Comparison of ENCODE assay signal across 8 mouse cellular contexts in the genomic region with DNA sequence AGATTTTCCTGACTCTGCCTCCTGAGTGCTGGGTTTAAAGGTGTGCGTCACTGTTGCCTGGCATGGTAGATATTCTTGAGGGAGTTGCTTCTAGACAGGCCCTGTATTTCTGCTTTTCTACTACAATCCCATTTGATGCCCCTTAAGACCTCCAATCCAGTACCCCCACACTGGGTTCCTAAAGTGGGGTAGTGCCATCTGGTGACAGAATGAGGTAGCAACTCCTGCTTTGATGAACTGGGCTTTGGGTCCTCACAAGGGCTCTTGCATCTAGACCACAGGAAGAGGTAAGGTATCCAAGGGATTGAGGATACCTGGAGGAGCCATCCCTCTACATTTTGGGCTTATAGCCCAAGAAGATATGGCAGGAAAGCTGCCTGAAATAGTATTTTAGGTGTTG. TPM values are rescaled to one million over a fixed set of nuclear protein-coding genes. Genes with fewer than 3 reads are reported as not detected.
DNase-seq lines count a peak whose midpoint lies in the region; ATAC-seq and TF ChIP-seq lines count a peak whose summit lies in the region.

No protein-coding gene starts in this region.

- H3K27me3 ChIP-seq in forebrain, embryonic 14.5 days (replicated peaks; ENCODE audit: control insufficient read depth, insufficient read depth, low read length), result no peaks in the 10 kb centered on the region
- peaks cover 4% of the 10 kb centered on the region; the same call in 1 of the 2 replicates for H3K27me3 ChIP-seq in forebrain, embryonic 12.5 days
- no peaks in the 10 kb centered on the region for H3K27me3 ChIP-seq in liver, embryonic 14.5 days (ENCODE audit: control insufficient read depth, insufficient read depth, low read length)
- H3K27me3 ChIP-seq in liver, embryonic 11.5 days (replicated peaks; ENCODE audit: control insufficient read depth, insufficient read depth, low read length), result no peaks in the 10 kb centered on the region
- no peaks in the 10 kb centered on the region for H3K27me3 ChIP-seq in intestine, embryonic 16.5 days (replicated peaks; ENCODE audit: control insufficient read depth, insufficient read depth, low read length)
- no peaks in the 10 kb centered on the region for H3K27me3 ChIP-seq in forebrain, embryonic 13.5 days

- TF ChIP-seq CTCF in liver, embryonic 14.5 days (IDR thresholded peaks at IDR 0.05; ENCODE audit: low read depth), result peak; percentile 54

- H3K9me3 ChIP-seq in forebrain, embryonic 14.5 days (replicated peaks; ENCODE audit: control insufficient read depth, low read length), result no peaks in the 10 kb centered on the region
- no peaks in the 10 kb centered on the region for H3K9me3 ChIP-seq in forebrain, embryonic 12.5 days
- no peaks in the 10 kb centered on the region for H3K9me3 ChIP-seq in liver, embryonic 14.5 days (ENCODE audit: control insufficient read depth, low read length)
- no peaks in the 10 kb centered on the region for H3K9me3 ChIP-seq in liver, embryonic 11.5 days (ENCODE audit: control insufficient read depth, low read length)
- H3K9me3 ChIP-seq in intestine, embryonic 16.5 days (ENCODE audit: control insufficient read depth, low read length), result no peaks in the 10 kb centered on the region
- H3K9me3 ChIP-seq in forebrain, embryonic 13.5 days (replicated peaks), result no peaks in the 10 kb centered on the region

- H3K9ac ChIP-seq in forebrain, embryonic 14.5 days (ENCODE audit: low read length), result no peak overlapping the region
- no peak overlapping the region for H3K9ac ChIP-seq in forebrain, embryonic 12.5 days
- no peak overlapping the region for H3K9ac ChIP-seq in liver, embryonic 14.5 days (replicated peaks)
- H3K9ac ChIP-seq in liver, embryonic 11.5 days (ENCODE audit: low read depth, low read length), result no peak overlapping the region
- no peak overlapping the region for H3K9ac ChIP-seq in intestine, embryonic 16.5 days (ENCODE audit: low read depth, low read length)
- H3K9ac ChIP-seq in forebrain, embryonic 13.5 days, result no peak overlapping the region

- no peaks in the 10 kb centered on the region for H3K36me3 ChIP-seq in forebrain, embryonic 14.5 days (ENCODE audit: control insufficient read depth, insufficient read depth, low read length)
- H3K36me3 ChIP-seq in forebrain, embryonic 12.5 days (replicated peaks), result no peaks in the 10 kb centered on the region
- H3K36me3 ChIP-seq in liver, embryonic 14.5 days (replicated peaks; ENCODE audit: control insufficient read depth, insufficient read depth, low read depth), result no peaks in the 10 kb centered on the region
- no peaks in the 10 kb centered on the region for H3K36me3 ChIP-seq in liver, embryonic 11.5 days (ENCODE audit: control insufficient read depth, insufficient read depth, low read length)
- no peaks in the 10 kb centered on the region for H3K36me3 ChIP-seq in intestine, embryonic 16.5 days (ENCODE audit: control insufficient read depth, insufficient read depth, low read length)
- H3K36me3 ChIP-seq in forebrain, embryonic 13.5 days (ENCODE audit: poor library complexity, severe bottlenecking), result no peaks in the 10 kb centered on the region

- no peak overlapping the region for H3K4me2 ChIP-seq in forebrain, embryonic 14.5 days (ENCODE audit: low read length)
- no peak overlapping the region for H3K4me2 ChIP-seq in forebrain, embryonic 12.5 days
- H3K4me2 ChIP-seq in liver, embryonic 14.5 days (ENCODE audit: low read depth), result no peak overlapping the region
- no peak overlapping the region for H3K4me2 ChIP-seq in liver, embryonic 11.5 days
- H3K4me2 ChIP-seq in intestine, embryonic 16.5 days (ENCODE audit: low read depth, low read length), result no peak overlapping the region
- no peak overlapping the region for H3K4me2 ChIP-seq in forebrain, embryonic 13.5 days

- 96% methylated on average over 1 of the region's 1 CpGs for WGBS in forebrain, embryonic 14.5 days
- WGBS in forebrain, embryonic 12.5 days, result 85% methylated on average over 1 of the region's 1 CpGs
- 69% methylated on average over 1 of the region's 1 CpGs for WGBS in liver, embryonic 14.5 days (ENCODE audit: insufficient replicate concordance)
- 85% methylated on average over 1 of the region's 1 CpGs for WGBS in liver, embryonic 11.5 days
- WGBS in intestine, embryonic 16.5 days, result 81% methylated on average over 1 of the region's 1 CpGs
- WGBS in forebrain, embryonic 13.5 days, result 94% methylated on average over 1 of the region's 1 CpGs

- H3K4me3 ChIP-seq in forebrain, embryonic 14.5 days (ENCODE audit: low read depth, low read length), result no peak overlapping the region
- no peak overlapping the region for H3K4me3 ChIP-seq in forebrain, embryonic 12.5 days (replicated peaks)
- H3K4me3 ChIP-seq in liver, embryonic 14.5 days (ENCODE audit: insufficient read depth in 1 of 2, low read depth in 2 of 2, low read length in 2 of 2), result no peak overlapping the region
- H3K4me3 ChIP-seq in liver, embryonic 11.5 days (ENCODE audit: low read depth, low read length), result no peak overlapping the region
- no peak overlapping the region for H3K4me3 ChIP-seq in intestine, embryonic 16.5 days (ENCODE audit: low read length)
- H3K4me3 ChIP-seq in forebrain, embryonic 13.5 days, result no peak overlapping the region

- ATAC-seq in forebrain, embryonic 14.5 days, result no peak
- ATAC-seq in forebrain, embryonic 12.5 days (ENCODE audit: low FRiP score), result no peak
- ATAC-seq in liver, embryonic 14.5 days (ENCODE audit: insufficient read depth), result no peak
- no peak for ATAC-seq in liver, embryonic 11.5 days (replicated peaks; ENCODE audit: low FRiP score)
- no peak for ATAC-seq in intestine, embryonic 16.5 days
- no peak for ATAC-seq in forebrain, embryonic 13.5 days

- DNase-seq in forebrain, embryonic 14.5 days (ENCODE audit: low spot score), result peak; percentile 45
- no peak for DNase-seq in liver, embryonic 14.5 days (ENCODE audit: low read depth in 3 of 3, low spot score in 3 of 3)
- no peak for DNase-seq in liver, embryonic 11.5 days (ENCODE audit: low spot score)
- peak; percentile 33 for DNase-seq in brain, adult 2 months (ENCODE audit: low read depth, low spot score)
- DNase-seq in naive thymus-derived CD4-positive, alpha-beta T cell, adult 2 months (ENCODE audit: low read depth), result peak; percentile 44

- no peak overlapping the region for H3K27ac ChIP-seq in forebrain, embryonic 14.5 days (ENCODE audit: low read depth, low read length)
- H3K27ac ChIP-seq in forebrain, embryonic 12.5 days, result no peak overlapping the region
- no peak overlapping the region for H3K27ac ChIP-seq in liver, embryonic 14.5 days
- H3K27ac ChIP-seq in liver, embryonic 11.5 days (ENCODE audit: low read depth, low read length), result no peak overlapping the region
- H3K27ac ChIP-seq in intestine, embryonic 16.5 days (ENCODE audit: low read length), result no peak overlapping the region
- H3K27ac ChIP-seq in forebrain, embryonic 13.5 days, result no peak overlapping the region

- no peak for TF ChIP-seq EP300 in liver, embryonic 14.5 days (IDR thresholded peaks at IDR 0.05; ENCODE audit: low read depth)

- no peaks in the 10 kb centered on the region for H3K4me1 ChIP-seq in forebrain, embryonic 14.5 days (ENCODE audit: control insufficient read depth, insufficient read depth, low read length)
- H3K4me1 ChIP-seq in forebrain, embryonic 12.5 days, result peaks cover 8% of the 10 kb centered on the region; the same call in 1 of the 2 replicates
- peaks cover 2 to 3% of the 10 kb centered on the region in 2 experiments; a peak in 3 of 4 replicates for H3K4me1 ChIP-seq in liver, embryonic 14.5 days (replicated peaks; ENCODE audit: control insufficient read depth in 2 of 2, insufficient read depth in 2 of 2, low read length in 1 of 2)
- no peaks in the 10 kb centered on the region for H3K4me1 ChIP-seq in liver, embryonic 11.5 days (replicated peaks; ENCODE audit: control insufficient read depth, insufficient read depth, low read length)
- H3K4me1 ChIP-seq in intestine, embryonic 16.5 days (ENCODE audit: control insufficient read depth, insufficient read depth, low read length), result no peaks in the 10 kb centered on the region
- H3K4me1 ChIP-seq in forebrain, embryonic 13.5 days, result peaks cover 16% of the 10 kb centered on the region

RNA-seq across cellular contexts. Expression of gene Dcaf1, which starts 2.5 kb away (rescaled TPM):
- polyA plus RNA-seq in forebrain, embryonic 14.5 days (2014; fragmentation: Nextera tagmentation; extraction: Ambion mirVana), result 16.6 and 18.7 TPM in 2 replicates
- 28.6 and 39.8 TPM in 2 replicates for polyA plus RNA-seq in forebrain, embryonic 12.5 days (2016; fragmentation: Nextera tagmentation; extraction: Ambion mirVana)
- polyA plus RNA-seq in liver, embryonic 14.5 days (2012; rRNA removed), result 11.9 and 13.4 TPM in 2 replicates
- 10.5 and 13.6 TPM in 2 replicates for polyA plus RNA-seq in liver, embryonic 14.5 days (2014; fragmentation: Nextera tagmentation; extraction: Ambion mirVana)
- polyA plus RNA-seq in liver, embryonic 11.5 days (2014; fragmentation: Nextera tagmentation; extraction: Ambion mirVana), result 35.5 and 45.4 TPM in 2 replicates
- 17.0 and 18.2 TPM in 2 replicates for polyA plus RNA-seq in intestine, embryonic 16.5 days (2015; fragmentation: Nextera tagmentation; extraction: Ambion mirVana)
- polyA plus RNA-seq in forebrain, embryonic 13.5 days (2015; fragmentation: Nextera tagmentation; extraction: Ambion mirVana), result 20.7 and 26.4 TPM in 2 replicates

RNA-seq across cellular contexts. Expression of gene Rad54l2, which starts 30.2 kb away (rescaled TPM):
- polyA plus RNA-seq in forebrain, embryonic 14.5 days (2014; fragmentation: Nextera tagmentation; extraction: Ambion mirVana), result 4.6 and 5.3 TPM in 2 replicates
- 11.2 and 12.3 TPM in 2 replicates for polyA plus RNA-seq in forebrain, embryonic 12.5 days (2016; fragmentation: Nextera tagmentation; extraction: Ambion mirVana)
- polyA plus RNA-seq in liver, embryonic 14.5 days (2012; rRNA removed), result 2.4 and 3.7 TPM in 2 replicates
- 0.96 and 1.3 TPM in 2 replicates for polyA plus RNA-seq in liver, embryonic 14.5 days (2014; fragmentation: Nextera tagmentation; extraction: Ambion mirVana)
- 4.0 and 4.5 TPM in 2 replicates for polyA plus RNA-seq in liver, embryonic 11.5 days (2014; fragmentation: Nextera tagmentation; extraction: Ambion mirVana)
- polyA plus RNA-seq in intestine, embryonic 16.5 days (2015; fragmentation: Nextera tagmentation; extraction: Ambion mirVana), result 3.3 and 3.7 TPM in 2 replicates
- 8.8 and 9.0 TPM in 2 replicates for polyA plus RNA-seq in forebrain, embryonic 13.5 days (2015; fragmentation: Nextera tagmentation; extraction: Ambion mirVana)

Comparison
In these comparisons a context has a peak if more than half of its experiments do, and no peak if none do; other contexts are left out.
1. DNase-seq: peak in forebrain, embryonic 14.5 days (single experiment), brain, adult 2 months (single experiment) and naive thymus-derived CD4-positive, alpha-beta T cell, adult 2 months (single experiment); none in liver, embryonic 14.5 days (0 of 3) and liver, embryonic 11.5 days (single experiment).